Mouse (Mus musculus) ES-E14 (cell line): ENCODE data around the gene Pola1.

Experiments used
- CHD2 ChIP-seq: IDR thresholded peaks from 2 replicates; pipeline ENCODE4 v1.6.1; 2014; ENCODE audit warnings: mild to moderate bottlenecking, low read depth, low read length, inconsistent platforms
- HCFC1 ChIP-seq: IDR thresholded peaks from 2 replicates; pipeline ENCODE4 v1.6.1; 2012; ENCODE audit warnings: low read length, inconsistent platforms, borderline replicate concordance; ENCODE audit not compliant: insufficient read depth
- ZC3H11A ChIP-seq: IDR thresholded peaks from 2 replicates; pipeline ENCODE4 v1.6.1; 2012; ENCODE audit warnings: low read depth, mild to moderate bottlenecking, inconsistent platforms, low read length, borderline replicate concordance
- ZNF384 ChIP-seq: IDR thresholded peaks from 2 replicates; pipeline ENCODE4 v1.6.1; 2012; ENCODE audit warnings: low read depth, low read length, inconsistent platforms

DNA sequence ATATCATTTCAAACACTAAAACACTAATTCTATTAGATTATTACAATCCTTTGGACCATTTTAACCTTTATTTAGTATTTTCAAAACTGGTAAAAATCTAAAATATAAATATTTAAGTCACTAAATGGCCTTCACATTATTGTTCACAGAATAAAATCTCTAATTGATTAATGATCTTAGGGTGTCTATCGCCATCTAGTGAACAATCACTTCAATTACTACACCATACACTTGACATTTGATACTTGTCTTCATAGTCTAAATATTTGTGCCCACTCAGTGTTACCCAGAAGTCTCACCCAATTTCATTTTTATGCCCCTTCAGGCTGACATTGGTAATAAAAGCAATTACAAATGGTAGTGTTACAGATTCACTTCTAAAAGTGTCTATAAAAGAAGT lies 74.8 kb downstream of the Pola1 start:
- TF ChIP-seq ZNF384 (no peak), HCFC1 (no peak), CHD2 (no peak), ZC3H11A (no peak)
